Mouse (Mus musculus): ENCODE results near the gene Sf3b3.
A peak's percentile ranks its signal among the peaks of the same experiment; 100 is the strongest.

Gene Sf3b3

GRCm38 (mm10) chr8:110775721-110776120 lies 70.9 kb downstream of the Sf3b3 start:
- no peak for DNase-seq (ENCODE audit: low read depth)

DNA sequence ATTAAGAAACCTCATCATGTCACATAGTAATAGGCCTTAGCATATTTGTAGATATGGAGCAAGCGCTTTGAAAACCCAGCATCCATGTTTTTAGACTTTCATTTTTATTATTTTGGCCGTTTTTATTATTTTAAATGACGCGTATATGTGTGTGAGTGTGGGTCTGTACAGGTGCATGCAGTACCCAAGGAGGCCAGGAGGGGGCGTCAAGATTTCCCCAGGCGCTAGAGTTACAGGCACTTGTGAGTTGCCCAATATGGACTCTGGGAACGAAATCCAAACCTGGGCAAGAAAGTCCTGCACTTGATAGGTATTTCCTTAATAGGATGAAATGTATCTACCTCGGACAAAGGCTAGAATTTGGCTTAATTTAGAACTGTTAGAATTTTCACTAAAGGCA lies 71.3 kb downstream of the Sf3b3 start:
- DNase-seq (ENCODE audit: low read depth) = no peak

- no peak for DNase-seq (ENCODE audit: low read depth)
Observed at GRCm38 (mm10) chr8:110774725-110775124, 71.9 kb downstream of the Sf3b3 start.

DNA sequence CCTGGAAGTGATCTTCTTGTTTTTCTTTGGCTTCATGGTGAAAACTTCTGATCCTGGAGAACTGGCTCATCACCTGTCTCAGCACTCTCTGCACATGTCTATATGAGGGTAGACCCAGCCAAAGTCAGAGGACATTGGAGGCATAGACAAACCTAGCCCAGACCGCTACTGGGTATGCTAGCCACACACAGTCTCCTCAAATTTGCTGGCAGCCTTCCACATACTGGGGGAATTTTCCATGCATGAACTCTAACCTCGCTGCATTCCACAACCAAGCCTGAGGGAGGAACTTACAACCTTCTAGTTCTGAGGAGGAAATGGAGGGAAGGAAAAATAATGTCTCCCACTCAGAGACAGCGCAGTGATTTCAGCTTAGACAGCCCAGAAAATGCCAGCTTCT lies 72.5 kb downstream of the Sf3b3 start:
- DNase-seq (ENCODE audit: low read depth) = no peak

- peak; percentile 22 for DNase-seq (ENCODE audit: low read depth)
Observed at GRCm38 (mm10) chr8:110772452-110772851, 74.1 kb downstream of the Sf3b3 start.

DNA sequence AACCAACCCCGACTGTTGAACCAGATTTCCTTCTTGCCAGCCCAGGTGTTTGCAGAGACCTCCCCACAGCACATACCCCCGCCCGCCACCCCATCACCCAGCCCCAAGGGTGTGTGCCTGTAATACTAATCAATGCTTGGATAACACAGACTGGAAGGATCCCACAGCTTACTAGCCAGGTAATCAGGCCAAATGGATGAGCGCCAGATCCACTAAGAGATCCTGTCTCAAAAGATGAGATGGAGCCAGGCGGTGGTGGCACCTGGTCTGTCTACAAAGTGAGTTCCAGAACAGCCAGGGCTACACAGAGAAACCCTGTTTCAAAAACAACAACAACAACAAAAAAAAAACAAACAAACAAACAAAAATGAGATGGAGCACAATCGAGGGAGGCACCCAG lies 79.3 kb downstream of the Sf3b3 start:
- DNase-seq (ENCODE audit: low read depth) = no peak

DNA sequence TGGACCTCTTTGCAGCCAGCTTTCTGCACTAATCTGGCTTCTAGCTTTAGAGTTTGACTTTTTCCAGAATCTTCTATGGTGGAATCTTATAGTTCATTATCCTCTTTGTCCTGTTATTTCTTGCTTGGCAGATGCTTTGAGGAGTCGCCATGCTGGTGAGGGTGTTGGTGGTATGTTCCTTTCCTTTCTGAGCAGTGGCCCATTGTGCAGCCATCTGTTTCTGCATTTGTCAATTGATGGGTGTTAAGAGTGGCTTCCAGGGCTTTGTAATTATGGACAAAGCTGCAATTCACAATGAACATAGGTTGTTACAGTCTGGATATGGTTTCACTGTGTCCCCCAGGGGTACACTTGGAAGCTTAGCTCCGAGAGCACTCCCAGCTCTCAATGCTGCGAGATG lies 81.9 kb downstream of the Sf3b3 start:
- no peak for DNase-seq (ENCODE audit: low read depth)

- no peak for DNase-seq (ENCODE audit: low read depth)
Observed at GRCm38 (mm10) chr8:110761988-110762387, 84.6 kb downstream of the Sf3b3 start.

GRCm38 (mm10) chr8:110761185-110761584 lies 85.4 kb downstream of the Sf3b3 start:
- no peak for DNase-seq (ENCODE audit: low read depth)

GRCm38 (mm10) chr8:110760280-110760940 lies 86.2 kb downstream of the Sf3b3 start:
- DNase-seq (ENCODE audit: low read depth) = no peak

Data from c-Kit-positive CD71-negative TER-119-negative erythroid progenitor cells, embryonic 14.5 days (primary cell).